Mouse (Mus musculus) ES-E14 (cell line): ENCODE results near the gene Sorcs3.

Experiments used
- MAFK ChIP-seq: IDR thresholded peaks from 2 replicates; pipeline ENCODE4 v1.6.1; 2014; ENCODE audit warnings: mild to moderate bottlenecking, low read depth, low read length, inconsistent platforms; ENCODE audit not compliant: insufficient read depth
- ZNF384 ChIP-seq: IDR thresholded peaks from 2 replicates; pipeline ENCODE4 v1.6.1; 2012; ENCODE audit warnings: low read depth, low read length, inconsistent platforms

DNA sequence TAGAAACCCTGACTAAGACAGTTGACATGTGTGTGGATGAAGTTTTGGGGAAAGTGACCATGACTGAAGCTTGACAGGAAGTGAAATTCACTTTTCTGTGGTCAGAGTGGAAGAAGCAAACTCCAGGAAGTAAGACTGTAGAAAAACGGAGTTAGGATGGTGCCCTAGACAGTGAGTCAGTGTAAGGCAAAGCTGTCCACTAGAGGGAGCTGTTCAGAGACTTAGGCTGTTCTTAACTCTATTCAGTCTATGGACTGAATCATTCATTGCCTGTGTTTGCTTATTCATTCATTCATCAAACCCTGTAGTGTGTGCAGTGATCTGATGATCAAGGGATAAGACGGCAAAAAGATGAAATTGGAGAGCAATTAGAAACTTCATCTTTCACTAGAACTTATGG is 208.0 kb downstream of the Sorcs3 start:
- no peak for TF ChIP-seq ZNF384
- no peak for TF ChIP-seq MAFK
